Mouse (Mus musculus) limb, embryonic 14.5 days (tissue): Measurements from ENCODE around the gene Smg9. TPM values are rescaled to one million over a fixed set of nuclear protein-coding genes. Genes with fewer than 3 reads are reported as not detected.

Experiments
- ATAC-seq: fragments of 200-750 bp; cut with Nextera tagmentation; 2 replicates; pipeline ENCODE4 v1.8.0; 2017; ENCODE audit warnings: low read depth, moderate number of reproducible peaks, moderate TSS enrichment; ENCODE audit not compliant: low FRiP score
- DNase-seq: peaks from one replicate; pipeline ENCODE4 v3.0.0-alpha.2; 2015; ENCODE audit warnings: low spot score
- H3K27ac ChIP-seq: fragments of 300-500 bp; sonication (generic); replicated peaks from 2 replicates; pipeline ENCODE4 v1.5.1; 2014; ENCODE audit warnings: low read depth, mild to moderate bottlenecking, low read length, moderate library complexity, mixed read lengths
- H3K27me3 ChIP-seq: fragments of 300-500 bp; sonication (generic); 2 replicates; pipeline ENCODE4 v1.6.1; 2014; ENCODE audit warnings: low read length, mixed read lengths; ENCODE audit not compliant: control insufficient read depth, insufficient read depth
- H3K36me3 ChIP-seq: fragments of 300-500 bp; sonication (generic); 2 replicates; pipeline ENCODE4 v1.6.1; 2014; ENCODE audit warnings: mild to moderate bottlenecking, low read length, moderate library complexity, mixed read lengths; ENCODE audit not compliant: control insufficient read depth, insufficient read depth
- H3K4me1 ChIP-seq: fragments of 300-500 bp; sonication (generic); 2 replicates; pipeline ENCODE4 v1.6.1; 2014; ENCODE audit warnings: antibody characterized with exemption, low read length, mixed read lengths; ENCODE audit not compliant: control insufficient read depth, insufficient read depth
- H3K4me2 ChIP-seq: fragments of 300-500 bp; sonication (generic); replicated peaks from 2 replicates; pipeline ENCODE4 v1.6.1; 2014; ENCODE audit warnings: low read depth, mild to moderate bottlenecking, low read length, moderate library complexity; ENCODE audit not compliant: severe bottlenecking
- H3K4me3 ChIP-seq: fragments of 300-500 bp; sonication (generic); replicated peaks from 2 replicates; pipeline ENCODE4 v1.5.1; 2014; ENCODE audit warnings: low read length
- H3K9ac ChIP-seq: fragments of 300-500 bp; sonication (generic); 2 replicates; pipeline ENCODE4 v1.6.1; 2014; ENCODE audit warnings: mild to moderate bottlenecking, low read depth, low read length, moderate library complexity; ENCODE audit not compliant: severe bottlenecking
- H3K9me3 ChIP-seq: fragments of 300-500 bp; sonication (generic); 2 replicates; pipeline ENCODE4 v1.6.1; 2016; ENCODE audit warnings: low read length; ENCODE audit not compliant: control insufficient read depth
- POLR2A ChIP-seq: fragments of 200-500 bp; IDR thresholded peaks from 2 replicates; pipeline ENCODE4 v1.8.0; 2012; ENCODE audit warnings: inconsistent platforms, mild to moderate bottlenecking, moderate library complexity, borderline replicate concordance; ENCODE audit not compliant: insufficient read depth, insufficient read length; ENCODE audit errors: extremely low read depth
- WGBS: fragments of 180-500 bp; shearing (Covaris S2); extraction: QIAGEN DNeasy Blood & Tissue Kit; methylation state at CpG from one replicate; pipeline ENCODE4 v1.1.7; 2014; 5-methylcytosine and 5-hydroxymethylcytosine counted together
- polyA plus RNA-seq, 2 experiments: library from polyadenylated mRNA; depleted of rRNA in 1 of 2; stranded (reverse) in 1 of 2; unstranded in 1 of 2; fragments of >200 nt; fragmentation: Nextera tagmentation in 1 of 2; extraction: Ambion mirVana in 1 of 2; gene quantifications; 2 replicates each; pipeline versions ENCODE4 v1.2.1 to v1.2.3; 2012 to 2014

Gene Smg9
- polyA plus RNA-seq, 2 experiments: 23.2 to 44.3 TPM

DNA sequence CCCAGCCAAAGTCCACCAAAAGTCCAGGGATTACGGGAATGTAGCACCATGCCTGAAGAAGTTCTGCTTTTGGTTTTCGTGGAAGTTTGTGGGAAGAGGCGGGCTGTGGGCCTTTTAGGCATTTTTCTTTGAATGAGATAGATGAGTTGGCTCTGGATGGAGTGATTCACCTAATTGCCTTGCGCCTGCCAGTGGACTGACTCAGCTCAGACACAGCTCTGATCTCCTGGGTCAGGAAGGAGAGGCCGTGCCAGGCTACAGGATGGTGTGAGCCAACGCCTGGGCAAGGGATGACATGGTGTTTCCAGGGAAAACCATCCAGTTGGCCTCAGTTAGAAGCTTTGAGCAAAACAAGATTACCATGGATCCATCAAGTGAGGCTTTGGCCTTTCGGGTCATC is 70.9 kb downstream of the Smg9 start:
- Histone ChIP-seq H3K4me3 (no peak overlapping the region), H3K4me2 (no peak overlapping the region), H3K9me3 (no peaks in the 10 kb centered on the region), H3K27me3 (no peaks in the 10 kb centered on the region), H3K9ac (no peak overlapping the region), H3K4me1 (no peaks in the 10 kb centered on the region), H3K27ac (no peak overlapping the region), H3K36me3 (no peaks in the 10 kb centered on the region)
- no peak for DNase-seq
- ATAC-seq: no peak
- WGBS: 93% methylated on average over 7 of the region's 7 CpGs
- no peak for TF ChIP-seq POLR2A

Other genes with a start within 250 kb of the Smg9 start
- gene Zfp114, start 224.6 kb upstream of the Smg9 start, polyA plus RNA-seq (2012; rRNA removed): 3.2 and 3.5 TPM in 2 replicates
- 4.0 and 5.0 TPM in 2 replicates for gene Zfp114, start 224.6 kb upstream of the Smg9 start, polyA plus RNA-seq (2014; fragmentation: Nextera tagmentation; extraction: Ambion mirVana)
- gene Zfp111, start 188.2 kb upstream of the Smg9 start, polyA plus RNA-seq (2012; rRNA removed): 6.1 and 7.0 TPM in 2 replicates
- gene Zfp111, start 188.2 kb upstream of the Smg9 start, polyA plus RNA-seq (2014; fragmentation: Nextera tagmentation; extraction: Ambion mirVana): 12.7 TPM in 2 replicates
- 4.4 and 4.7 TPM in 2 replicates for gene Zfp109, start 162.1 kb upstream of the Smg9 start, polyA plus RNA-seq (2012; rRNA removed)
- gene Zfp109, start 162.1 kb upstream of the Smg9 start, polyA plus RNA-seq (2014; fragmentation: Nextera tagmentation; extraction: Ambion mirVana): 3.7 and 5.5 TPM in 2 replicates
- 3.1 and 4.1 TPM in 2 replicates for gene Zfp108, start 144.8 kb upstream of the Smg9 start, polyA plus RNA-seq (2012; rRNA removed)
- gene Zfp108, start 144.8 kb upstream of the Smg9 start, polyA plus RNA-seq (2014; fragmentation: Nextera tagmentation; extraction: Ambion mirVana): 4.8 and 6.1 TPM in 2 replicates
- 5.8 and 6.2 TPM in 2 replicates for gene Zfp93, start 129.2 kb upstream of the Smg9 start, polyA plus RNA-seq (2012; rRNA removed)
- 8.2 and 14.2 TPM in 2 replicates for gene Zfp93, start 129.2 kb upstream of the Smg9 start, polyA plus RNA-seq (2014; fragmentation: Nextera tagmentation; extraction: Ambion mirVana)
- gene Zfp61, start 98.4 kb upstream of the Smg9 start, polyA plus RNA-seq (2012; rRNA removed): 36.8 and 45.0 TPM in 2 replicates
- 38.7 and 39.7 TPM in 2 replicates for gene Zfp61, start 98.4 kb upstream of the Smg9 start, polyA plus RNA-seq (2014; fragmentation: Nextera tagmentation; extraction: Ambion mirVana)
- gene Zfp94, start 83.0 kb upstream of the Smg9 start, polyA plus RNA-seq (2012; rRNA removed): 13.8 and 14.4 TPM in 2 replicates
- gene Zfp94, start 83.0 kb upstream of the Smg9 start, polyA plus RNA-seq (2014; fragmentation: Nextera tagmentation; extraction: Ambion mirVana): 11.7 and 12.6 TPM in 2 replicates
- 0.13 and 0.38 TPM in 2 replicates for gene Tescl, start 65.7 kb upstream of the Smg9 start, polyA plus RNA-seq (2012; rRNA removed)
- not detected in 2 replicates for gene Tescl, start 65.7 kb upstream of the Smg9 start, polyA plus RNA-seq (2014; fragmentation: Nextera tagmentation; extraction: Ambion mirVana)
- 0.09 and 0.50 TPM in 2 replicates for gene Lypd5, start 50.4 kb upstream of the Smg9 start, polyA plus RNA-seq (2012; rRNA removed)
- 0.62 and 3.1 TPM in 2 replicates for gene Lypd5, start 50.4 kb upstream of the Smg9 start, polyA plus RNA-seq (2014; fragmentation: Nextera tagmentation; extraction: Ambion mirVana)
- 2.4 and 3.3 TPM in 2 replicates for gene Kcnn4, start 29.4 kb upstream of the Smg9 start, polyA plus RNA-seq (2012; rRNA removed)
- 1.8 and 2.4 TPM in 2 replicates for gene Kcnn4, start 29.4 kb upstream of the Smg9 start, polyA plus RNA-seq (2014; fragmentation: Nextera tagmentation; extraction: Ambion mirVana)
- gene Irgc1, start 52.7 kb downstream of the Smg9 start, polyA plus RNA-seq (2012; rRNA removed): 0.06 TPM in 1 of 2 replicates, not detected in the other
- gene Irgc1, start 52.7 kb downstream of the Smg9 start, polyA plus RNA-seq (2014; fragmentation: Nextera tagmentation; extraction: Ambion mirVana): not detected in 2 replicates
- gene Plaur, start 62.9 kb downstream of the Smg9 start, polyA plus RNA-seq (2012; rRNA removed): 8.3 and 8.4 TPM in 2 replicates
- 3.9 and 7.5 TPM in 2 replicates for gene Plaur, start 62.9 kb downstream of the Smg9 start, polyA plus RNA-seq (2014; fragmentation: Nextera tagmentation; extraction: Ambion mirVana)
- 19.5 and 21.1 TPM in 2 replicates for gene Cadm4, start 82.4 kb downstream of the Smg9 start, polyA plus RNA-seq (2012; rRNA removed)
- 1.7 and 2.1 TPM in 2 replicates for gene Cadm4, start 82.4 kb downstream of the Smg9 start, polyA plus RNA-seq (2014; fragmentation: Nextera tagmentation; extraction: Ambion mirVana)
- gene Zfp428, start 107.4 kb downstream of the Smg9 start, polyA plus RNA-seq (2012; rRNA removed): 67.8 and 77.5 TPM in 2 replicates
- 29.6 and 33.3 TPM in 2 replicates for gene Zfp428, start 107.4 kb downstream of the Smg9 start, polyA plus RNA-seq (2014; fragmentation: Nextera tagmentation; extraction: Ambion mirVana)
- not detected in 2 replicates for gene AC161166.1, start 112.8 kb downstream of the Smg9 start, polyA plus RNA-seq (2012; rRNA removed)
- 0.19 TPM in 1 of 2 replicates, not detected in the other for gene AC161166.1, start 112.8 kb downstream of the Smg9 start, polyA plus RNA-seq (2014; fragmentation: Nextera tagmentation; extraction: Ambion mirVana)
- 16.3 and 21.9 TPM in 2 replicates for gene Irgq, start 131.1 kb downstream of the Smg9 start, polyA plus RNA-seq (2012; rRNA removed)
- gene Irgq, start 131.1 kb downstream of the Smg9 start, polyA plus RNA-seq (2014; fragmentation: Nextera tagmentation; extraction: Ambion mirVana): 10.7 TPM in 2 replicates
- gene Pinlyp, start 146.5 kb downstream of the Smg9 start, polyA plus RNA-seq (2012; rRNA removed): 0.35 and 0.51 TPM in 2 replicates
- 1.7 and 2.0 TPM in 2 replicates for gene Pinlyp, start 146.5 kb downstream of the Smg9 start, polyA plus RNA-seq (2014; fragmentation: Nextera tagmentation; extraction: Ambion mirVana)
- 133 and 155 TPM in 2 replicates for gene Xrcc1, start 146.7 kb downstream of the Smg9 start, polyA plus RNA-seq (2012; rRNA removed)
- gene Xrcc1, start 146.7 kb downstream of the Smg9 start, polyA plus RNA-seq (2014; fragmentation: Nextera tagmentation; extraction: Ambion mirVana): 103 and 106 TPM in 2 replicates
- 19.9 and 21.9 TPM in 2 replicates for gene Ethe1, start 187.9 kb downstream of the Smg9 start, polyA plus RNA-seq (2012; rRNA removed)
- 30.7 and 31.5 TPM in 2 replicates for gene Ethe1, start 187.9 kb downstream of the Smg9 start, polyA plus RNA-seq (2014; fragmentation: Nextera tagmentation; extraction: Ambion mirVana)
- 4.5 and 7.6 TPM in 2 replicates for gene Zfp575, start 188.0 kb downstream of the Smg9 start, polyA plus RNA-seq (2012; rRNA removed)
- 5.0 TPM in 2 replicates for gene Zfp575, start 188.0 kb downstream of the Smg9 start, polyA plus RNA-seq (2014; fragmentation: Nextera tagmentation; extraction: Ambion mirVana)
- gene Phldb3, start 211.1 kb downstream of the Smg9 start, polyA plus RNA-seq (2012; rRNA removed): 4.1 and 5.5 TPM in 2 replicates
- gene Phldb3, start 211.1 kb downstream of the Smg9 start, polyA plus RNA-seq (2014; fragmentation: Nextera tagmentation; extraction: Ambion mirVana): 0.70 and 1.2 TPM in 2 replicates
- 24.8 and 30.4 TPM in 2 replicates for gene Lypd3, start 236.9 kb downstream of the Smg9 start, polyA plus RNA-seq (2012; rRNA removed)
- gene Lypd3, start 236.9 kb downstream of the Smg9 start, polyA plus RNA-seq (2014; fragmentation: Nextera tagmentation; extraction: Ambion mirVana): 38.8 and 50.7 TPM in 2 replicates